Mouse (Mus musculus) right cerebral cortex, postnatal 4 days (tissue): ENCODE measurements around the gene Adh1.

ENCODE experiments used
- DNase-seq: peaks from one replicate; pipeline ENCODE4 v3.0.0-alpha.2; 2022

Gene Adh1

GRCm38 (mm10) chr3:138291529-138292117 lies 30.8 kb downstream of the Adh1 start:
- no peak for DNase-seq

- DNase-seq, result no peak
Observed at GRCm38 (mm10) chr3:138293298-138293895, 32.6 kb downstream of the Adh1 start.

GRCm38 (mm10) chr3:138300130-138300529 lies 39.3 kb downstream of the Adh1 start:
- DNase-seq, result no peak

DNA sequence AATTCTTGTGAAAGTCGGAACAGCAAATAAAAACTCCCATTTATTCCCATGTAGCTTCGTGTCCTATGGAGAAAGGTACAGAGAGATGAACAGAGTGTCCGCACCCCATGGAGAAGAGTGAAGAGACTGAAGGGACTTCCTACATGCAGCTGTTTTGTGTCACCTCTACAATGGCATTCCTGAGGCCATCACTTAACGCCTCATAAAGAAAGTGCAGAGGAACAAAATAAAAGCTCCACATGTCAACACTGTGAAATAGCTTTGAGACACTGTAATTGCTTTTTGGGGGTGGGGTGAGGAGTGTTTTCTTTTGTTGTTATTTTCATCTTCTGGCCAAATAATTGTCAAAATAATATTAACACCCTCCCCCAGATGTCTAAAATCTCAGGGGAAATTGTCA lies 41.9 kb downstream of the Adh1 start:
- DNase-seq, result no peak

- no peak for DNase-seq
Observed at GRCm38 (mm10) chr3:138303771-138304488, 43.1 kb downstream of the Adh1 start.

DNA sequence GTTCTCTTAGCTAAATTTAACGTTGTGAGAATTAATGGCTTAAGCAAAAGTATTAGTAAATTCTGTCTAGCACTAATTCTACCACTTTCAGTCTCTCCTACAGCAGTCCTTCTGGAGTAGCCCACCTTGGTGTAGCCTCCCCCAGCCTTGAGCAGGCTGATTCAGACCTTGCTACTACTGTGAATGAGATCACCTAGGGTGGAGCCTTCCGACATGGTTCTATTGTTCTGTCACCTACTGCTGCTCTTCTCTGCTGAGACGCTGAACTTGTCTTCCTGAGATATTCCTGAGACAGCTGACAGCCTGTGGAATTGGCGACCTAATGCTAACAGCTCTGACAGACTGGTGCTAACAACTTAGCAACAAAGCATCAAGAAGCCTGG lies 43.7 kb downstream of the Adh1 start:
- DNase-seq, result no peak

DNA sequence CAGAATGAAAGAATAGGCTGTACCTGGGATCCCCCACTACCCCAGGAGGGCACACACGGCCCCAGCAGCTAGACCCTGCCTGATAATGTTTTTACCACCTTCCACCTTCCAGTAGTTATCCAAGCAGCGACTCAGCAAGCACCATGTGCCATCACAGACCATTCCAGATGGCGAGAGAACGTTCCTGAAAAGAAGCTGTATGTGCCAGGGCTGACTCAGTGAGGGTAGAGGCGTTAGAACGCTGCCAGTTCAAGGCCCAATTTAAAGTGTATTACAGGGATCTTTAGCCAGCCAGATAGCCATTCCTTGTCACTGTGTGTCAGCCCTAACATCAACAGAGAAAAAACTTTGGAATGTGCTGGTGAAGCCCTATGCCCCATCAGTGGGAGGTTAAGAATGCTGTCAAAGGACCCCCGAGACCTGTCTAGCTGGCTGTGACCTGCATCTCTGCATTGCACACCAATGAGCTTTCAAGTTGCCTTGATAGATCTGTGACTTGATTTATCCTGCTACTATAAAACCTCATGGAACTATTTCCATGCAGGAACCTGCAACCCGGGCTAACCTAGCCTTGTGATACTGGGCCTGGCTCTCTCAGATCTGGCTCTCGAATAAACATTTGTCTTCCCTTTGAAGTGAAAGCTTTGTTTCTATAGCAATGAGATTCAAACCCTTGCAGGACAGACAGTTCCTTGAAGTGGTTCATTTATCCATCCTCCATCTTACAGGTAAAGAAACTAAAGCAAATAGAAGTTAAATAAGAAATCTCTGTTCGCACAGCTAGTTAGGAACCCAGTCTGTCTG lies 44.9 kb downstream of the Adh1 start:
- DNase-seq, result no peak

DNA sequence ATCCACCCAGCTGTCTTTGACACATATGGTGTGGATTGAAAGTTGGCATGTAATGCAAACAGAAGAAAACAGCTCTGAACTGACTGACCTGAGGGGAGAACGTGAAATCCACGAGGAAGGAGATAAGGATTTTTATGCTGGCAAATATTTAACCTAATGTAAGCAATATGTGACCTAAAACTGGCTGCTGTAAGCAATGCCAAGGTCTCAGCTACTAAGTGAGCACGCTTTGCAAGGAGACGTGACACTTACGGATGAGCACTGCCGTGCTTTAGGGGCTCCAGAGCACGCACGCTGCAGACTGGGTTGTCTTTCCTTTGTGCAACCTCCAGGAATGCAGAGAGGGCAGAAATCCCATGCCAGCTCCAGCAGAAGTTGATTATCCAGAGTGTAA lies 45.5 kb downstream of the Adh1 start:
- no peak for DNase-seq

DNA sequence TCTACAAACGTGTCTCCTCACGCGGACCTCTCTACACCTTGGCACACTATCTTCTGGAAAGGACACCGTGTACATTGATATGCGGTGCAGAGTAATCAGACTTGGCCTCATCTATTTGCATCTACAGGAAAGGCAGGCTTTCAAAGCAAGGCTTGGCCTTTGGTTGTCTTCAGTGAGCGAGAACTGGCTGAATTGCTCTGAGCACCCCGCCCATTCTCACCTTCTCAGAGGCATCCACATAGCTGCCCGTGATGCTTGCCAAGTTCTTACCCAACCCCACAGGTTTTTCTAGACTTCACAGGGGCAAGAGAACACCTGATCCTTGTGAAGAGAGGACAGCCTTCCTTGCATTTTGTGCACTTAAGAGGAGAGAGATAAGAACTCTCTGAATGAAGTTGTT lies 49.1 kb downstream of the Adh1 start:
- no peak for DNase-seq

GRCm38 (mm10) chr3:138311015-138311414 lies 50.2 kb downstream of the Adh1 start:
- DNase-seq, result no peak

- DNase-seq, result no peak
Observed at GRCm38 (mm10) chr3:138312965-138313364, 52.2 kb downstream of the Adh1 start, which contains the start of gene Adh6a. Gene Adh6a, plus strand, starts transcription at chr3:138313286.

GRCm38 (mm10) chr3:138316908-138317472 lies 56.2 kb downstream of the Adh1 start:
- no peak for DNase-seq

DNA sequence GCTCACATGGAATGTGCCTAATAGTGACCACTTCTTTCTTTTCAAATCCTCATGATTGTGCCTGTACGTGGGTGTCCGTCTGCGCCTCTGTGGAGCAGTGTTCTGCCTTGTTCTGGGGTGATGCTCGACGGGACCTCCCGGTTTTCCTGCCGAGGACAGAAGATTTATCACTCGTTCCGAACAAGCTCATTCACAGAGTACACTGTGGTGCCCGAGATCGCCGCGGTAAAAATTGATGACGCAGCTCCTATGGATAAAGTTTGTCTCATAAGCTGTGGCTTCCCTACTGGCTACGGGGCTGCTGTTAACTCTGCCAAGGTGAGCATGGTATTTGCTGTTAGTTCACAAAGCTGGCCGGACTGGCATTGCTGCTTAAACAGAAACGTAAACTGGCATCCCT lies 64.2 kb downstream of the Adh1 start:
- no peak for DNase-seq

DNA sequence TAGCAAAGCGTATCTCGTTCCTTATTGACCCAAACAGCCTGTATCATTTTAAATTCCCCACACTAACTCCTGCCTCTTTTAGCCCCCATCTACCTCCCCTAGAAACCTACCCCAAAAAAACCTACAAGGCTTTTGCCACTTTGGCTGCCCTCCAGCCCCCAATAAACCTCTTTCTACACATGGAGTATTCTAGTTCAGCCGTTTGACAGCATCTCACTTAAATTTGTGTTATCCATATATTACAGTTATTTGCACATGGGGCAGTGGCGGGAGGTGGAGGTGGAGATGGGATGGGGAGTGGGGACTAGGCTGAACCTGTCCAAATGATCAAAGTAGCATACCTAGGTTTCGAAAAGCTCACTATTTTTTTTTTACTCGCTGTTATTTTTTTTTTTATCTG lies 64.7 kb downstream of the Adh1 start:
- no peak for DNase-seq

- DNase-seq, result no peak
Observed at GRCm38 (mm10) chr3:138333910-138334309, 73.1 kb downstream of the Adh1 start.

GRCm38 (mm10) chr3:138334320-138334719 lies 73.5 kb downstream of the Adh1 start:
- no peak for DNase-seq

- no peak for DNase-seq
Observed at GRCm38 (mm10) chr3:138335566-138335965, 74.8 kb downstream of the Adh1 start.

DNA sequence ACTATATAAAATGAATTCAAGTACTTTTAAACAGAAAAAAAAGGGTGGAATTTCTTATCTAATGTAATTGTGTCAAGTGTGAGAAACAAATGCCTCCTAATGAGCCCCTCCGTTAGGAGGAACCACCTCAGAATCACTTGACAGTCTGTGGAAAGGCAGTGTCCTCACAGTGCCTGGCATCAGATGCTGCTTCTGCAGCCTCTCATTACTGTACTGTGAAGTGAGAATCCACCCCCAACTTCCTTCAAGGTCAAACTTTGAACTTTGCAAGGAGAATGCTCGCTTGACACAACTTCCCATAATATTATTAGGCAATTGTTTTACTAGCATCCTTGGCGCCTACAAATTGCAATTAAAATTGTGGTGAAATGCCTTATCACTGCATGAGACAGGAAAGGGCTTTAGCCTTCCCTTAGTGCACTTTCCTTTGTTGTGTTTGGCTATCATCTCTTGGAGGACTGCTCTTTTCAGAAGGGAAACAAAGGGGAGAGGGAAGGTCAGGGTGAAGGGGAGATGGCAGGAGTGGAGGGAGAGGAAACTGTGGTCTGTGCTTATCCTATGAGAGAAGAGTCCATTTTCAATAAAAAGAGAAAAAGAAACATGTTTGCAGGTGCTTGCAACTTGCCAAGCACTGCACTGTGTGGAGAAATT lies 75.4 kb downstream of the Adh1 start:
- no peak for DNase-seq
